Mouse (Mus musculus) CD4-positive helper T cell, adult 2 months (primary cell): ENCODE measurements around the gene Pgm2.

ENCODE experiments used
- DNase-seq: peaks from one replicate; pipeline ENCODE4 v3.0.0-alpha.2; 2012; ENCODE audit warnings: low read depth, missing footprints, low spot score

Pgm2 gene

DNA sequence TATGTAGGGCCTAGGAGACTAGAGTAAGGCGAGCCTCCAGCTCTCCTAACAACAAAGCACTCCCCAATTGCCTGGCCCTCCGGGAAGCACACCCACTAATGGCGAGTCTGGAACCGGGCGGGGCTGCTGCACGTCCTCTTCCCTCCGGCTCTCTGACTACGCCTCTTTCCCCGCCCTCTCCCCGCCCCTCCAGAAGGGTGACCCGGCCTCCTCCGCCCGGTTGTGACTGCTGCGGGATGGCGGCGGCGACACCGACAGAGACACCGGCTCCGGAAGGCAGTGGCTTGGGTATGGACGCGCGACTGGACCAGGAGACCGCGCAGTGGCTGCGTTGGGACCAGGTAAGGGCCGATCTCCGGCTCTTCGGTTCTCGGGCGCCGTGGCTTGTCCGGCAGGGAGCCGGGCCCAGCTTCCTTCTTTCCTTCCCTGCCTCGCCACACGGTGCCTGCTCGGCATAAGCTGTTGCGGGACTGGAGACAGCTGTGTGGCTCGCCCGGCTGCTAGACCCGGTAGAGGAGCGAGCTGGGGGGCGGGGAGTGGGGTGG lies at the start of gene Pgm2:
Gene Pgm2, plus strand, starts transcription at position 203 of the 545 bp plus-strand sequence.
- DNase-seq = peak; percentile 90

DNA sequence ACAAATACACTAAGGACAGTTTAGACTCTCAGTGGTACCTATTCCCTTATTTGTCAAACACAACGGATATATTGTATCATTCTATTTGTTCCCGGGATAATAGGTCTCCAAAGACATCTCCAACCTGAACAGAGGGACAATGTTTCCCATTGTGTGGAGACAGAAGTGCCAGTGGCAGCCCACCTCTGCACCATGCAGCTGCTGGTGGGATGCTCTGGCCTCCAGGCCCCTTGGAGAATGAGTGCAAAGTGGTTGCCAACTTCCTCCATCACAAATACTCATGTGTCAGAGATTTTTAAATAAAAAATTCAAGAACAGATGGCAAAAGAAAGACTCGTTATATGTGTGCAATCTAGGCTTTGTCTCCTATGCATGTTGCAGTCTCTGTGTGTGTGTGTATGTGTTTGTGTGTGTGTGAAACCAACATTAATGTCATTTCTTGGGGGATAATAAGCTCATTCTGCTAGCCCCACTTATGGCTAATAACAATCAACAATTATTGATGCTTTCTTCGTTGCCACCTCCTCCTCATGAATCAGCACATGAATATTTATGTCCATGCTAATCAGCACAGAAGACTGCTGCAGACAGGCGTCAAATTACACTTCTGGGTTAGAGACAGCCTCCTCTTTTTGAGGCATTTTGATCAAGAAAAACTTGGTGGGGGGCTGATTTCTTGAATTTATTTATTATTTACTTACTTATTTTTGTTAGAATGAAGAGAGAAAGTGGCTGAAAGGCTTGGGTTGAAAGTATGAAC lies 48.9 kb upstream of the Pgm2 start:
- DNase-seq = no peak

DNA sequence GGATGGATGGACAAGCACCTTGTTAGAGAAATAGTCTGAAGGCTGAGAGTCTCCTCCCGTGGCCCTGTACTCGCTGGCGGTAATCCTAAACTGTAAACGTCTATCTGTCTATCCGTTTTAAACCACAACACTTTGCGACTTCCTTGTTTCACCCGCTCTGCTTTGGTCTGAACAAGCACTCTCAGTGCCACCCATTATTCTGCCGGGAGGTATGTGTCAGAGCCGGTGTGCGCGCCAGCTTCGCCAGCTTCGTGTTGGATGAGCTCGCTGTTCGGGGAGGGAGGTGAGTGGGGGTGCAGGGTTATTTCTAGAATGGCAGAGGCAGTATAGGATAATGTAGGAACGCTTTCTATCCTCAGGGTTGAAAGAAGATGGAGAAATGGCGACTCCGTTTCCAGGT lies 48.0 kb upstream of the Pgm2 start:
- peak; percentile 63 for DNase-seq

DNA sequence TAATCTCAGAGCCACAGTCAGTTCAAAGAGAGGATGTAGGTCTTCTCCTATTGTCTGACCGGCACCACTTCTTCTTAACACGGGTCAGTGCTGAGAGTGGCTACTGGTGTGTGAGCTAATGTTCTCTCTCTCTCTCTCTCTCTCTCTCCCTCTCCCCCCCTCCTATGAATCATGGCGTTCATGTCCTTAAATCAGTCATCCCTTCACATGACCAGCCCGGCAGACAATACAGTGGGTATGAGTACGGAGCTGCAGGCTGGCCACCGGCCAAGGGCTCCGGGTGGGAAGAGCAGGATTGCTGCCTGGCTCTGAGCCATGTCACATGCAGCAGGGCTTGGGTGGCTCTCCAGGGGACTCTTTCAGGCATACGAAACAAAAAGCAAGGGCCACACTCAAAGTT lies 47.2 kb upstream of the Pgm2 start:
- DNase-seq = no peak

DNA sequence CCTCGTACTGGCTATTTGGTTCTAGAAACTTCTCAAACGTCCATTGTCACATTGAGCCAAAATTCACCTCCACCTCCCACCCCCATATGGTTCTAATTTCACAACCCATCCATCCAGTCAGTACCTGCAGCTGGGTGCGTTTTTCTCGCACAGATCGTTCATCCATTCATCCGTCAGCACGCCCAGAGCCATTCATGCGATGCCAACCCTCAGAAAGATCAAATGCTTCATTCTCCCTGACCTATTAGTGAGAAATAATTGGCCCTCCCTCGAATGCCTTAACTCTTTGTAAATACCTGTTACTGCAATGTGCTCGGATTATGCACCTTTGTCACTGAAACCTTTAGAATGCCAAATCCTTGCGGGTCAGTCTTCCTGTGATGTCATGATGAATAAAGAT lies 45.8 kb upstream of the Pgm2 start:
- DNase-seq = no peak

DNA sequence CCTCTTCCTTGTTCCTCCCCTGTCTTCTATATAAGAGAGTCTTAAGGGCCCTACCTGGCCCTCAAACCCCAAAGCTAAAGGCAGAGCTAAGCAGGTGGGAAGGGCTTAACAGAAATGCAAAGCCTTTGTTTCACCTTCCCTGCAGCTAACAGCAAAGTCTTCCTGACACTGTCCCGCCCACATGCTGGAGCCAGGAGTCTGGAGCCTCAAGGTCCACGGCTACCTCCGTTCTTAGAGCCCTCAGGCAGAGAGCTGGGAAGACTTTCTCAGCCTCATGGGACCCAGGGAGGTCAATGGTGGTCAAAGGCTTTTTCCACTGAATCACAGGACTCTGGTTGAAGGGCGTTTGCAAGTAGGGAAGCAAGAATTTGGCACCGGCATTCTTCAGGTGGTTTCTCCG lies 44.8 kb upstream of the Pgm2 start:
- no peak for DNase-seq

DNA sequence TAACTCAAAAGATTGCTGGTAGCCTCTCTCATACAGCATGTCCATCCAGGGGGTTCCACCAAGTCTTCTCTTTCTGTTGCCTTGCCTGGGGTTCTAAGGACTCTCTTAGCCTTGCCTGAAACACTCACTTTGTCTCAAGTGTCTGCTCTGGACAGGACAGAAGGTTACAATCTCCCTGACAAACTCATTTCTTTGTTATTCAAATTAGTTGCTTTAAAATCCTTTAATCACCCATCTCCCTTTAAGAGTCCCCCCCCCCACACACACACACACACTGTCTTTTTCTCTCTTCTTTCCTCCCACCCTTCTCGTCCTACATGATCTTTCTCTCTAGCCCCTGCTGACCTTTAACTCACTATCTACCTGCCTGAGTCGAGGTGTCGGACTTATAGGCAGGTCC lies 44.1 kb upstream of the Pgm2 start:
- DNase-seq = no peak

DNA sequence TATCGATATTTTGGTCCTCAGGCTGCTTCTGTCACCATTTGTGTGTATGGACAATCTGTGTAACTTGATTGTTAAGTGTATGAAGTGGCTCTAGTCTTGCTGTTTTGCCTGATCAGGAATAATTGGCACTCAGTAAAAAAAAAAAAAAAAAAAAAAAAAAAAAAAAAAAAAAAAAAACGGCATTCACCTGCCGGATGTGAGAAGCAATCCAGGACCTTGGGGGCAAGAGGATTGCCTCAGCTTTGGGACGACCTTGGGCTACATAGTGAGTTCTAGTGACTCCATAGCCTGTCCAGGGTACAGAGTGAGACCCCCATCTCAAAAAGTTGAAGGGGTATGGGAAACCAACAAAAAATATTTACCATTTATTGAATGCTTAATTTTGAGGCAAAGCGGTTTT lies 43.5 kb upstream of the Pgm2 start:
- DNase-seq = no peak

DNA sequence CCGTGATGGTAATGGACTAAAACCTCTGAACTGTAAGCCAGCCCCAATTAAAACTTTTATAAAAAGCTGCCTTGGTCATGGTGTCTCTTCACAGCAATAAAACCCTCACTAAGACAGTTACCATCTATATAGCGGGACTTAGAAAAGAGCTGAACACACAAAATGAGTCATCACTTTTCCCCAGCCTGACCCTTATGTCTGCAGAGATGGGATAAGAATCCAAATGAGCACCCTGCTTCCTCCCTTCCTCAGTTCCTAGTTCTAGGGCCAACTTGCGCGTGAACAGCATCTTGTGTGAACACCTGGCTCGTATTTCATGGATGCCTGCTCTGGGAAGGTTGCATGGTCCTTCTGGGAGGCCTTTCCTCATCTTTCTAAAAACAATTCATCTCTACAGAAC lies 39.7 kb upstream of the Pgm2 start:
- DNase-seq = no peak

DNA sequence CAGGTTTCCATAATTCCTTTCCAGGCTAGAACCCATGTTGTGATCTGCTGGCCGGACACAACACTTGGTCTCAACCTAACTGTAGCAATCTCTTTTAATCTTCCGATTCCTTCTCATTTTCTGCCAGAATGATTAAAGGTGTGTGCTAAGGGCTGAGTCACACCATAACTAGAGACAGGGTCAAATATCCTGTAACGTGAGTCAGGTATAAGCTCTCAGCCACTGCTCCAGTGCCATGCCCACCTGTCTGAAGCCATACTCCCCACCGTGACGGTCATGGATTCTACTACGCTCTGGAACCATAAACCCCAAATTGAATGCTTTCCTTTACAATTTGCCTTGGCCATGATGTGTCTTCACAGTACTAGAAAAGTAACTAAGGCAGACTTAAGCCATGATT lies 36.5 kb upstream of the Pgm2 start:
- DNase-seq = no peak

DNA sequence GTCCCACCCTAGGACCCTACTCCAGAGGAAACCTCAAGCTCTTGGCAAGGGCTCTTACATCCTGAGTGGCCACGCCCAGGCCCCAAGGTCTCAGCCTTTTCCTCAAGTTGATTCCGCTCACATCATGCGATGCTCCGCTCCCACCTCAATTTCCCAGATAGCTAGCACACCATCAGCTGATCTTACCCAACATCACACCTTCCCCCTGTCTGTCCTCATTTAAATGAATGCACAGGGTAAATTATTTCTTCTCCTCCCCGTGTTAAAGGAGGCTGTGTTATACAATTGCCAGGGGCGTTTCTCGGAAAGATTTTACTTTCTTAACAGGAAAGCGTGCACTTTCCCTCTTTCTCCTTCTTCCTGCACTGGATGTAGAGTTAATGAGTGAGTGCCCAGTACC lies 31.9 kb upstream of the Pgm2 start:
- no peak for DNase-seq

DNA sequence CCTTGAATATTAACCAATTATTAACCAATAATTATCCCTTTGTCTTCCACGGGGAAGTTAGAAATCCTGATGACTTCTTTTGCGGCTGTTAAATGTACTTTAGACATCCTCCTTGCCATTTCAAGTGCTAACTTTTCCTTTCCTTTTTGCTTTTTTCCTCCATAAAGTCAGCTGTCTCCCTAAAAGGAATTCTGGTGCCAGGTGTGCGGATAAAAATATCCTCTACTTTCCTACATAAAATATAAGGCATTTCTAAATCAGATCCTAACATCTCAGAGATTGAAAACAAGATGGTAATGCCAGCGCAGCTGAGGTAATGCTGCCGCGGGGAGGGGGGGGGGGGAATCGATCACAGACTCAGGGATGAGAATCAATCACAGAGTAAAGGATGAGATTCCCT lies 31.1 kb upstream of the Pgm2 start:
- DNase-seq = no peak

DNA sequence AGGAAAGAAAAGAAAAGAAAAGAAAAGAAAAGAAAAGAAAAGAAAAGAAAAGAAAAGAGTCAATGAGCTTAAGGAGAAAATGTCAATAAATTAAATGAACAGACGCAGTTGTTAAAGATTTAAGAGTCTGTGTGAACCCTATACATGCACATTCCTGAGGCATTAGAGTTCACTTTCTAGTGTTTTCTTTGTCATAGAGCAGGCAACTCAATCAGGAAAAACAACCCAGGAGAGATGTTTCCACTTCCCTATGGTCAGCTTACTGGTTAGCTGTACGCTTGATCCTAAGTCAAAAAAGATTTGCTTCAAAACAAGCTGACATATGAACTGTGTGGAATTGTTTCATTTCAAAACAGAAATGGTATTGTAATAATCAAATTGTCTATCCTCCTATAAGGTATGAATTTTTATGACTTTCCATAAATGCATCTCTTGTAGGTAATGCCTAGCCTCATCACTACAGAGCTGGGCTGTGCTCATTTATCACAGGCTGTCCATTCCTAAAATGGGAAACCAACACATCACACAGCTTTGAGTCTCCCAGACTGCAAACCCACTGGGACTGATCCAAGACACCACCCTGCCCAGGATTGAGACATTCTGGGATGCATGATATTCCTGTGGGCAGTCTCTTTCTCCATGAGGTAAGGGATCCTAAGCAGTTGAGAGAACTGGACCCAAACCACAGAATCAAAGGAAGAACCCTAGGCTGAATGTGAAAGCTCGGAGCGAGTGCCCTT lies 29.7 kb upstream of the Pgm2 start:
- DNase-seq = no peak

DNA sequence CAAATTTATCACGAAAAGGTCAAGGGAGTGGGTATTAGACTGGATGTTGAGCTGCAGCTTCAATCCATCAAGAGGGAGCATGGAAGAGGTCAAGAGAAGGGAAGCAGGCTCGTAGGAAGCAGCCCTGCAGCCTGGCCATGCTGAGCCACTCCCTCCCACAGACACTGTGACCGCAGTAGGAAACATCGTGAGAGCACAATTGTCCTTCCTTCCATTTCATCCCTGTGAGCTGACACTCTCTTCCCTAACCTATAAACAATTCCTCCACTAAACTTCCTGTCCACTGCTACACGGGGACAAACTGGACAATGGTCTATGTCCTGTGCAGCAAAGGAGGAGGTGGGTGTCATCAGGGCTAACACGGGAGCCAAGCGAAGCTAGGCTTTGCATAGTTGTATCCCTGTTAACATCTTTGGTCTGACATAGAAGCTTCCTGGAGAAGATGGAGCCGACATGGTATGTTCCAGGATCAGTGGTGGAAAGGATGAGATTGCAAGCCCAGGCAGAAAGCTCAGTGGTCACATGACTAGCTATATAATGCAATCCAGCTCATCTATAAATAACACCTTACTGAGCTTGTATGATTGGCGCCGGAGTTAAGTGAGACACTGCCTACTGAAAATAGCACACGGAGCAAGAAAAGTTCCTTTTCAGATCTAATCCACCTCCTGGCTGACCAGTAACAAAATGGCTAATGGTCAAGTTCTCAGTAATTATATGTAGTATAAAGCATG lies 29.0 kb upstream of the Pgm2 start:
- no peak for DNase-seq

DNA sequence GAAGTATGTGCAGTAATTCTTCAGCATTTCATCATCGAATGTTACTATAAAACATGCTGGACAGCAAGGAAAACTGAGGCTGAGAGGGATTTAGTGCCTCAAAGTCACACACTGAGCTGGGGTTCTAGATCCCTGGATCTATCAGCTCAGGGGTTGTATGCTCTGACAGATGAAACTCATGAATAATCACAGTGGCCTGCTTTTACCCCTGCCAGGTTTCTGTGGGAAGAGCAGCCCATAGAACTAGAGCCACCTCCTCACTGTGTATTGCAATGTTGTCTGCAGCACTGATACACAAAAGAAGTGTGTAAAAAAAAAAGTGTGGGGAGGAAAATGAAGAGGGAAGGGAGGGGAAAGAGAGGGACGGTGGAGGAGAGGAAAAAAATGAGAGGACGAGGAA lies 28.3 kb upstream of the Pgm2 start:
- DNase-seq = no peak

DNA sequence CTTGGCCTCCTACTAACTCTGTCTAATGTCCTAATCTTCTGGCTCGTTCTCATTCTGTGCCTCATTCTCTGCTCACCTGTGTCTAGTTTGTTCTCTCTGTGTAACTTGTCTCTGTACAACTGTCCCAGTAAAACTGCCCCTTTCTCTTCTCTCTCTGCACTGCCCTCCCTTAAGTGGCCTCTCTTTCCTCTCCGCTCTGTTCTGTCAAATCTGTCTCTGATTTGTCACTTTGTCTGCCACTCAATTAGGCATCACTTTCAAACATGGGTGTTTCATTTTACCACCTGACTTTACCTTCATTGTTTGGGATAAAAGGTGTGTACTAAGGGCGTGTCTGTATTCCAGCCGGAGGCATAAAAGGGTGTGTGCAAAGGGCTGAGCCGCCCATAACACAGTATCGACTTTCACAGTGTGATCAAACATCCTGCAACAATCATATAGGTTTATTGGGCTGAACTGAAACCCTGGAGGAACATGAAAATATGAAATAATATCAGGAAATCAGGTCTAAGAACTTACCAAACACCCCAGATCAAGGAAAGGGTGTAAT lies 27.2 kb upstream of the Pgm2 start:
- DNase-seq = no peak

DNA sequence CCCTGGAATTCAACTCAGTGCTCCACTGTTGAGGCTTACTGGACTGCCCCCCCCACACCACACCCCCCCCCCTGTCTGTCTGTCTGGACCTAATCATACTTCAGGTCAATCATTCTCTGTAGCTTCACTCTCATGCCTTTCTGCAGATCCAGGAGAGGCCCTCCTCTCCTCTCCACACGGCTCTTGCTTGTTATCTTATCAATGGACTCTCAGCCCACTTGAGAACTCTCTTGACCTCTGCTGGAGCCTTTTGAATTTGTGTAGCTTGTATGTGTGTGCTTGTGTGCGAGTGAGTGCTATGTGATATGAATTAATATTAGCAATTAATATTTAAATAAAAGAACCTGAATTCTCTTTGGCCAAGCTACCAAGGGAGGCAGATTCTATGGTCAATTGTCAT lies 26.6 kb upstream of the Pgm2 start:
- no peak for DNase-seq

DNA sequence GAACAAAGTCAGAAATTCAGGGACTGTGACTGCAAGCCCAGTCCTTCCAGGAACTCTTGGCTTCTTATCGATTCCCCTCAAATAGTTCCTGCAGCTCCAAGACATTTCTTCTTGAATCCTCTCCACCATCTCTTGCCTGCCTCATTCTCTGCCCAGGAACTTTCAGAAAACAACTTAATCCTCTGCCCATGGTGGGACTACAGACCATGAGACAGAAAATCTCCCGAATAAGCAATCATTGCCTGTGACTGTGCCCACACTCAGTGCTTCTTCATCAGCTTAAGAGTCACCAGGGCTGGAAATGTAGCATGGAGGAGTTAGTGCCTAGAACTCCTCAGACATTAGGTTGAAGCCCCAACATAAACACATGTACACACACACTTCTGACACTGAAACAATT lies 25.2 kb upstream of the Pgm2 start:
- no peak for DNase-seq

DNA sequence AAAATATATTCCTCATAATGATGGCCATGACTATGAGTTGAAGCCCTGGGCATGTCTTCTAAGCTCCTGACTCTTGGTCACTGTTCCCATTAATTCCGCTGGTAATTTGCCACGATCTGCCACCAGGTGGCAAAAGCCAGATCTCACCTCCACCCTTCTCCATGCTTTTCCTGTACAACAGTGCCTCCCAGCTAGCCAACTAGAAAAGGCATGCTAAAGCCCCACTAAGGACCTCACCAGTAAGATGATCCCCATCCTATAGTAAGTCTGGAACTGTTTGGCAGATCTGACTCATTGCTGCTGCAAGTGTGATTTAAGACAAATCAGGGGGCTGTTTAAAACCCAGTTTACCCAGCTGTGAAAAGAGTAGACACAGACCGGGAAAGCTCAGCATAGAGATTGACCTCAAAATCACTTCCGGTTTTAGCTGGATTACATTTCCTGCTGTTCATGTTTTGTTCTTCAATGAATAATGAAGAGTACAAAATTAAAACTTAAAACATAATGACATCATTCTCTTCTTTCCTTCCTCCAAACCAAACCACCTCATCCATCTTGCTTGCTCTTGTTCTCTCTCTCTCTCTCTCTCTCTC lies 22.6 kb upstream of the Pgm2 start:
- DNase-seq = peak; percentile 48

DNA sequence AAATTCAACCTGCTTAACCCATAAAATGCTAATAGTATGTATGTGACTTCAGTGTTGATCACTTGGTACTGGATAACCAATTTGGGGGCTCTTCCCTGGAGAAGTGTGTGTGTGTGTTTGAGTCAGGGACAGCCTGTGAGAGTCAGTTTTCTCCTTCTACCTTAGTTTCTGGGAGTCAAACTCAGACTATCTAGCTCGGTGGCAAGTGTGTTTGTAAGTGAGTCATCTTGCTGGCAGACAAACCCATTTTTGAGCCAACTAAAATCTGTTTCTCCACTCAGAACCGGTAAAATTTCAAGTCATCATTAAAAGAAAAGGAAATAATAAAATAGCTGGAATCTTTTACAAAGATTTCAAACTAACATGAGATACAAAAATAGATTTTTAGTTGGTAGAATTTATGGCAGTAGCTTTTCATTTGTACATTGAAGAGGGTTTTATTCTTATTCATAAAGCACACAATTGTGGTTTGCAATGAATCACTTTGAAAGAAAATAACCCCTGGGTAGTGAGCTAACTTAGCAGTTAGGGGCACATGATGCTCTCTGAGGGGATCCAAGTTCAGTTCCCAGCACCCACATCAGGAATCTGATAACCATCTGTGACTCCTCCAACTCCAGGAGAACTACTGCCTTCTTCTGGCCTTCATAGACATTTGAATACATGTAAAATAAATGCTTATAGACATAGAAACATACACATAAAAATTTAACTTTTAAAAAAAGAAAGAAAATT lies 21.8 kb upstream of the Pgm2 start:
- no peak for DNase-seq

DNA sequence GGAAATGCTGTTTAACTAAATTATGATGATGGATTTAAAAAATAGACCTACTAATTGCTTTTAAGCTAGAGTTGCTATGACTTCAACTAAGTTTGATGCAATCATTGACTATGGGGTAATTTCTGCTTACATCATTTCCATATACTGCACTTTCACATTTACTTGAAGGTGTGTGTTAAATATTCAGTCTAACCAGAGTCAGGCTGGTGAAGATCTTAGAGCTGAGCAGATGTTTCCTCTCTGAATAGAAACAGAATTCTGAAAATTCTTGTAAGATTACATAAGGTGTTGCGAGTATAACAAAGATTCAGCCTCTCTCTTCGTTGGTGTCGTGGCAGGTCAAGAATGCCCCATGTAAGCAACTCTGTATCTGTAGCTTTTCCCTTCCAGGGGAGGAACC lies 18.3 kb upstream of the Pgm2 start:
- no peak for DNase-seq
